Mouse (Mus musculus): ENCODE measurements at regions not wholly inside any gene's neighbourhood (a gene's known extent, or its start where the extent isn't known, plus 50 kb on each side); places are given as distances from the start of the nearest gene placed in this dataset.

GRCm38 (mm10) chr14:45064498-45064897, 76.5 kb downstream of the Ptger2 start:
- Histone ChIP-seq H3K36me3 (ENCODE audit: control insufficient read depth in 1 of 2, insufficient read depth in 2 of 2, low read length in 2 of 2) (no peaks in the 10 kb centered on the region), H3K4me1 (ENCODE audit: control insufficient read depth in 1 of 2, insufficient read depth in 2 of 2, low read length in 2 of 2) (no peaks in the 10 kb centered on the region), H3K9ac (ENCODE audit: control insufficient read depth, low read depth, low read length, poor library complexity, severe bottlenecking) (no peak overlapping the region), H3K79me2 (ENCODE audit: control insufficient read depth, insufficient read depth, low read length, poor library complexity) (no peaks in the 10 kb centered on the region), H3K4me3 (ENCODE audit: control insufficient read depth in 1 of 2, insufficient read depth in 1 of 2, low read depth in 2 of 2, low read length in 2 of 2) (no peak overlapping the region), H3K9me3 (replicated peaks; ENCODE audit: insufficient read depth, low read length) (no peaks in the 10 kb centered on the region), H3K27ac (ENCODE audit: control insufficient read depth, low read depth, low read length) (no peak overlapping the region), H3K27me3 (ENCODE audit: control insufficient read depth in 1 of 2, insufficient read depth in 2 of 2, low read length in 2 of 2) (no peaks in the 10 kb centered on the region)
- TF ChIP-seq RAD21 (IDR thresholded peaks at IDR 0.05; ENCODE audit: low read depth, low read length) = no peak
- TF ChIP-seq UBTF (IDR thresholded peaks at IDR 0.05; ENCODE audit: borderline replicate concordance, insufficient read depth, low read depth, low read length) = no peak
- no peak for TF ChIP-seq BHLHE40 (IDR thresholded peaks at IDR 0.05; ENCODE audit: borderline replicate concordance, low read depth, low read length)
- no peak for TF ChIP-seq EP300 (IDR thresholded peaks at IDR 0.05; ENCODE audit: low read depth in 1 of 2, low read length in 2 of 2)
- TF ChIP-seq KAT2A (conservative IDR thresholded peaks at IDR 0.05; ENCODE audit: low read depth, low read length) = no peak
- TF ChIP-seq TAL1 (IDR thresholded peaks at IDR 0.05; ENCODE audit: low read length) = no peak
- no peak for TF ChIP-seq NELFE (IDR thresholded peaks at IDR 0.05; ENCODE audit: low read depth, low read length)
- no peak for TF ChIP-seq RCOR1 (IDR thresholded peaks at IDR 0.05; ENCODE audit: low read depth, low read length)
- no peak for DNase-seq (ENCODE audit: low read depth, low spot score)

DNA sequence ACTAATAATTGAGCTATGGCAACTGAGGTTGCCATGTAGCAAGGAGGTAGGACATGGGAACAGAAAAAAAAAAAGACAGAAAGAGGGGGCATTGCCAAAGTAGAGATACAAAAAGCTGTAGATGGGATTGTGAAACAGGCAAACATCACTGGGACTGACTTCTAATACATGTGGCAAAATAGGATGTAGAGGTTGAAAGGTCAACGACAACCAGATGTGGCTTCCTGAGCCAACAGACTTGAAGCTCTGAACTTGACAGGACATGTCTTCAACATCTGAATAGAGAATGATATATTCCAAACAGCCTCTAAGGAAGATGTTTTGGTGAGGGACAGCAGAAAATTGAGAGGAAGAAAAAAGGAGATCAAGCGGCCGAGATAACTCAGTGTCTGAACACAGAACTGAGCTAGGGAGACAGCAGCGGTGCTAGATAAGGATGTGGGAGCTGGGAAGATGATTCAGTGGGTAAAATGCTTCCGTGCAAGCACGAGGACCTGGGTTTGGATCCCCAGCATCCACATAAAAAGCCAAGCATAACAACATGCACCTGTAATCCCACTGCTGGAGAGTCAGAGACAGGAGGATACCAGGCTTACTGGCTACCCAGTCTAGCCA, 81.7 kb downstream of the Ptger2 start:
- Histone ChIP-seq H3K4me3 (ENCODE audit: control insufficient read depth in 1 of 2, insufficient read depth in 1 of 2, low read depth in 2 of 2, low read length in 2 of 2) (no peak overlapping the region), H3K27ac (ENCODE audit: control insufficient read depth, low read depth, low read length) (no peak overlapping the region), H3K9ac (ENCODE audit: control insufficient read depth, low read depth, low read length, poor library complexity, severe bottlenecking) (no peak overlapping the region), H3K27me3 (ENCODE audit: control insufficient read depth in 1 of 2, insufficient read depth in 2 of 2, low read length in 2 of 2) (no peaks in the 10 kb centered on the region), H3K36me3 (ENCODE audit: control insufficient read depth in 1 of 2, insufficient read depth in 2 of 2, low read length in 2 of 2) (no peaks in the 10 kb centered on the region), H3K79me2 (ENCODE audit: control insufficient read depth, insufficient read depth, low read length, poor library complexity) (no peaks in the 10 kb centered on the region), H3K9me3 (replicated peaks; ENCODE audit: insufficient read depth, low read length) (no peaks in the 10 kb centered on the region), H3K4me1 (ENCODE audit: control insufficient read depth in 1 of 2, insufficient read depth in 2 of 2, low read length in 2 of 2) (no peaks in the 10 kb centered on the region)
- no peak for DNase-seq (ENCODE audit: low read depth, low spot score)
- 0 out of 2 replicates have a peak, but pooled peaks have one; percentile 10 for TF ChIP-seq GATA1 (IDR thresholded peaks at IDR 0.05; ENCODE audit: low read depth, low read length)
- TF ChIP-seq POLR2AphosphoS2 (IDR thresholded peaks at IDR 0.05; ENCODE audit: low read length) = no peak

GRCm38 (mm10) chr14:45074902-45075488, 87.0 kb downstream of the Ptger2 start:
- Histone ChIP-seq H3K4me1 (ENCODE audit: control insufficient read depth in 1 of 2, insufficient read depth in 2 of 2, low read length in 2 of 2) (peaks cover 2 to 9% of the 10 kb centered on the region in 2 experiments; a peak in 2 of 4 replicates), H3K36me3 (ENCODE audit: control insufficient read depth in 1 of 2, insufficient read depth in 2 of 2, low read length in 2 of 2) (peaks cover 0 to 3% of the 10 kb centered on the region in 2 experiments; a peak in 1 of 4 replicates), H3K9me3 (replicated peaks; ENCODE audit: insufficient read depth, low read length) (no peaks in the 10 kb centered on the region), H3K27me3 (ENCODE audit: control insufficient read depth in 1 of 2, insufficient read depth in 2 of 2, low read length in 2 of 2) (no peaks in the 10 kb centered on the region), H3K4me3 (ENCODE audit: control insufficient read depth in 1 of 2, insufficient read depth in 1 of 2, low read depth in 2 of 2, low read length in 2 of 2) (no peak overlapping the region), H3K9ac (ENCODE audit: control insufficient read depth, low read depth, low read length, poor library complexity, severe bottlenecking) (no peak overlapping the region), H3K79me2 (ENCODE audit: control insufficient read depth, insufficient read depth, low read length, poor library complexity) (no peaks in the 10 kb centered on the region), H3K27ac (ENCODE audit: control insufficient read depth, low read depth, low read length) (no peak overlapping the region)
- no peak for TF ChIP-seq CHD1 (IDR thresholded peaks at IDR 0.05; ENCODE audit: low read depth, low read length)
- TF ChIP-seq ZMIZ1 (IDR thresholded peaks at IDR 0.05; ENCODE audit: low read depth, low read length) = no peak
- TF ChIP-seq ELF1 (IDR thresholded peaks at IDR 0.05; ENCODE audit: low read depth, low read length) = no peak
- TF ChIP-seq RAD21 (IDR thresholded peaks at IDR 0.05; ENCODE audit: low read depth, low read length) = no peak
- TF ChIP-seq RCOR1 (IDR thresholded peaks at IDR 0.05; ENCODE audit: low read depth, low read length) = no peak
- no peak for TF ChIP-seq POLR2AphosphoS2 (IDR thresholded peaks at IDR 0.05; ENCODE audit: low read length)
- TF ChIP-seq NRF1 (IDR thresholded peaks at IDR 0.05; ENCODE audit: insufficient read depth, low read depth, low read length, poor library complexity, severe bottlenecking) = no peak
- TF ChIP-seq USF1 (IDR thresholded peaks at IDR 0.05; ENCODE audit: low read depth, low read length) = no peak
- no peak for TF ChIP-seq MAFK (IDR thresholded peaks at IDR 0.05; ENCODE audit: borderline replicate concordance, low read depth, low read length)
- no peak for TF ChIP-seq MYB (IDR thresholded peaks at IDR 0.05; ENCODE audit: low read depth, low read length)
- DNase-seq (ENCODE audit: low read depth, low spot score) = no peak

Data from MEL (cell line).